Mouse (Mus musculus): Measurements from ENCODE around the gene Ier5. TPM values are rescaled to one million over a fixed set of nuclear protein-coding genes. Genes with fewer than 3 reads are reported as not detected.

Gene Ier5
- polyA plus RNA-seq, 1 experiment = not detected

DNA sequence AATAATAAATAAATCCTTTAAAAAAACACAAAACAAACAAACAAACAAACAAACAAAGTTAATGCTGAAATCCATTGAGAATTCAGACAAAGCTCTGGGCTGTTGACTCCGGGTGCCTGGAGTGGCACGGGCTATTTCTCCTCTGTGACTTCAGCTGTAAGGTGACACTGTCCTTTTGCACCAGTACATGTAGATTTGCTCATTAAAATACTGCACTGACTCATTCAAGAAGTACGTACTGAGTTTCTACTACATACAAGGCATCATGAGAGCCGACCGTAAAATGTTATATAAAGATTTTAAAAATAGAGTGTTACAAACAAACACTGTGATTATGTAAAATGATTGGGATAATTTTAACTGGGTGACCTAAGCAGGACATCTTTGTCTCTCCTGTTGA, 25.0 kb upstream of the Ier5 start:
- H3K4me1 ChIP-seq (ENCODE audit: control insufficient read depth, insufficient read depth, low read length) = peaks cover 4% of the 10 kb centered on the region; the same call in 1 of the 2 replicates
- 79% methylated on average over 5 of the region's 5 CpGs for WGBS
- no peak overlapping the region for H3K27ac ChIP-seq (ENCODE audit: insufficient read depth, low read depth, low read length)
- H3K4me3 ChIP-seq (ENCODE audit: insufficient read depth, low read depth, low read length) = no peak overlapping the region
- TF ChIP-seq CTCF (IDR thresholded peaks at IDR 0.05; ENCODE audit: insufficient read depth, low read depth, low read length) (no peak), POLR2A (IDR thresholded peaks at IDR 0.05; ENCODE audit: insufficient read depth, low read depth, low read length) (no peak)

- no peak overlapping the region for H3K4me3 ChIP-seq (ENCODE audit: insufficient read depth, low read depth, low read length)
- H3K27ac ChIP-seq (ENCODE audit: insufficient read depth, low read depth, low read length) = no peak overlapping the region
- WGBS = 68% methylated on average over 21 of the region's 21 CpGs
- TF ChIP-seq POLR2A (IDR thresholded peaks at IDR 0.05; ENCODE audit: insufficient read depth, low read depth, low read length) (no peak), CTCF (IDR thresholded peaks at IDR 0.05; ENCODE audit: insufficient read depth, low read depth, low read length) (no peak)
- peaks cover 4% of the 10 kb centered on the region; the same call in 1 of the 2 replicates for H3K4me1 ChIP-seq (ENCODE audit: control insufficient read depth, insufficient read depth, low read length)
These were observed 22.8 kb upstream of the Ier5 start for GRCm38 (mm10) chr1:155121977-155122939.

GRCm38 (mm10) chr1:155119719-155120118, 20.3 kb upstream of the Ier5 start:
- 100% methylated on average over 1 of the region's 1 CpGs for WGBS

GRCm38 (mm10) chr1:155113946-155114345, 14.5 kb upstream of the Ier5 start:
- Histone ChIP-seq H3K4me3 (ENCODE audit: insufficient read depth, low read depth, low read length) (no peak overlapping the region), H3K4me1 (ENCODE audit: control insufficient read depth, insufficient read depth, low read length) (peaks cover 16% of the 10 kb centered on the region), H3K27ac (ENCODE audit: insufficient read depth, low read depth, low read length) (no peak overlapping the region)
- TF ChIP-seq CTCF (IDR thresholded peaks at IDR 0.05; ENCODE audit: insufficient read depth, low read depth, low read length) (no peak), POLR2A (IDR thresholded peaks at IDR 0.05; ENCODE audit: insufficient read depth, low read depth, low read length) (no peak)
- WGBS = 65% methylated on average over 3 of the region's 3 CpGs

More at GRCm38 (mm10) chr1:155119719-155120118, 20.3 kb upstream of the Ier5 start:
- Histone ChIP-seq H3K4me1 (ENCODE audit: control insufficient read depth, insufficient read depth, low read length) (peaks cover 4% of the 10 kb centered on the region; the same call in 1 of the 2 replicates), H3K27ac (ENCODE audit: insufficient read depth, low read depth, low read length) (no peak overlapping the region), H3K4me3 (ENCODE audit: insufficient read depth, low read depth, low read length) (no peak overlapping the region)
- TF ChIP-seq POLR2A (IDR thresholded peaks at IDR 0.05; ENCODE audit: insufficient read depth, low read depth, low read length) = no peak
- no peak for TF ChIP-seq CTCF (IDR thresholded peaks at IDR 0.05; ENCODE audit: insufficient read depth, low read depth, low read length)

GRCm38 (mm10) chr1:155112875-155113274, 13.4 kb upstream of the Ier5 start:
- H3K4me1 ChIP-seq (ENCODE audit: control insufficient read depth, insufficient read depth, low read length) = peaks cover 16% of the 10 kb centered on the region
- no peak for TF ChIP-seq POLR2A (IDR thresholded peaks at IDR 0.05; ENCODE audit: insufficient read depth, low read depth, low read length)
- WGBS = 100% methylated on average over 1 of the region's 1 CpGs
- no peak overlapping the region for H3K27ac ChIP-seq (ENCODE audit: insufficient read depth, low read depth, low read length)
- no peak overlapping the region for H3K4me3 ChIP-seq (ENCODE audit: insufficient read depth, low read depth, low read length)

GRCm38 (mm10) chr1:155112118-155112517, 12.7 kb upstream of the Ier5 start:
- no peak for TF ChIP-seq POLR2A (IDR thresholded peaks at IDR 0.05; ENCODE audit: insufficient read depth, low read depth, low read length)
- TF ChIP-seq CTCF (IDR thresholded peaks at IDR 0.05; ENCODE audit: insufficient read depth, low read depth, low read length) = no peak
- Histone ChIP-seq H3K4me1 (ENCODE audit: control insufficient read depth, insufficient read depth, low read length) (peaks cover 16% of the 10 kb centered on the region), H3K27ac (ENCODE audit: insufficient read depth, low read depth, low read length) (no peak overlapping the region), H3K4me3 (ENCODE audit: insufficient read depth, low read depth, low read length) (no peak overlapping the region)
- WGBS = 51% methylated on average over 4 of the region's 4 CpGs

DNA sequence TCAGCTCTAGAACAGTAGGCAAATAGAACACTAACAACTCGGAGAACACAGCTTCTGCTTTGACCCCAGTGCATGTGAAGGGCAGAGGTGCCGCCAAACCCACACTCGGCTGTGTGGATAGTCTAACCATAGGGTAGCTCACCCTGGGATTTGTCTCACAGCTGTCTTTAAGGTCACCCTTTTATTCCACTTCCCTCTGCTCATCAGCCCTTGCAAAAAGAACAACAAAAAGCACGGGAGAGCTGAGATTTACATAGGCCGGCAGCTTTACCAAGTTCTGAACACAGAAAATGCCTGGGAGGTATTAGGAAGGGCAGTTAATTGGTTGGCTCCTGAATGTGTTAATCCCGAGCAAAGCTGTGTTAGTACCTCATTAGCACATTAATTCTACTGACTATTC, 12.1 kb upstream of the Ier5 start:
- H3K4me1 ChIP-seq (ENCODE audit: control insufficient read depth, insufficient read depth, low read length) = peaks cover 16% of the 10 kb centered on the region

GRCm38 (mm10) chr1:155109387-155110350, 10.2 kb upstream of the Ier5 start:
- H3K27ac ChIP-seq (ENCODE audit: insufficient read depth, low read depth, low read length) = peak overlapping the region; percentile 41
- H3K4me1 ChIP-seq (ENCODE audit: control insufficient read depth, insufficient read depth, low read length) = peaks cover 16% of the 10 kb centered on the region
- 22% methylated on average over 18 of the region's 18 CpGs for WGBS
- no peak overlapping the region for H3K4me3 ChIP-seq (ENCODE audit: insufficient read depth, low read depth, low read length)
- no peak for TF ChIP-seq CTCF (IDR thresholded peaks at IDR 0.05; ENCODE audit: insufficient read depth, low read depth, low read length)
- no peak for TF ChIP-seq POLR2A (IDR thresholded peaks at IDR 0.05; ENCODE audit: insufficient read depth, low read depth, low read length)

More for the DNA sequence above, 12.1 kb upstream of the Ier5 start:
- WGBS = 57% methylated on average over 6 of the region's 6 CpGs
- TF ChIP-seq POLR2A (IDR thresholded peaks at IDR 0.05; ENCODE audit: insufficient read depth, low read depth, low read length) (no peak), CTCF (IDR thresholded peaks at IDR 0.05; ENCODE audit: insufficient read depth, low read depth, low read length) (no peak)
- H3K27ac ChIP-seq (ENCODE audit: insufficient read depth, low read depth, low read length) = no peak overlapping the region
- no peak overlapping the region for H3K4me3 ChIP-seq (ENCODE audit: insufficient read depth, low read depth, low read length)
